Comparison of ENCODE assay signal across 25 mouse cellular contexts in the genomic region with DNA sequence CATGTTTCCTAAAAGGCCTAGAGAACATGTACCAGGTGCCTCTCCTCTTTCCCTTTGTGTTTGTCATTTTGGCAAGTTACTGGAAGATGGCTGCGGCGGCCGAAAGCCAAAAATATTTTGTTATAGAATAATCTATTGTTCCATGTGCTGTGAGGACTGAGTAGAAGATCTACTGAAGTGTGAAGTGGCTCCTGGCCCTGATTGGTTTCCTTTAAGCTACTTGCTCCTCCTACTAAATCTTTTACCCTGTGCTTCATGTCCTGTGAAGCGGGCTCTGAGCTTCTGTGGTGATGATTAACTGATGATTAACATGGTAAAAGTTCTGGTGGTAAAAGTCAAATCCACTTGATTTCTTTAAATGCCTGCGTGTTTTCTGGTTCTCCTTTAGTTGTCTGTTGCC. TPM values are rescaled to one million over a fixed set of nuclear protein-coding genes. Genes with fewer than 3 reads are reported as not detected.
DNase-seq lines count a peak whose midpoint lies in the region; ATAC-seq lines count a peak whose summit lies in the region.
"Had no signal": no experiment of that assay in that cellular context is flagged by ENCODE, and none has a peak within 500 bp of the region (broad histone marks: within the 10 kb centered on the region; RNA-seq: fewer than 3 reads in every experiment).

No protein-coding gene starts in this region.

- H3K4me1 ChIP-seq in kidney, embryonic 15.5 days = peaks cover 30% of the 10 kb centered on the region

- no peaks in the 10 kb centered on the region for H3K9me3 ChIP-seq in kidney, embryonic 15.5 days (replicated peaks)
- H3K9me3 ChIP-seq: embryonic facial prominence, embryonic 10.5 days; embryonic facial prominence, embryonic 13.5 days; forebrain, embryonic 12.5 days; forebrain, embryonic 15.5 days; G1E; heart, embryonic 10.5 days; heart, embryonic 13.5 days had no signal

- DNase-seq in kidney, adult 18-20 months = peak; percentile 38
- no peak for DNase-seq in kidney, postnatal 10 days
- DNase-seq in kidney, adult 9 months = peak; percentile 74
- DNase-seq in kidney, postnatal 36 days = peak; percentile 46 to 56
- DNase-seq in adrenal gland, postnatal 4 days (ENCODE audit: low spot score in 2 of 2) = no peak
- DNase-seq: cerebellum, adult 11-12 months; cerebellum, adult 8-10 months; cerebellum, postnatal 36 days; embryo, embryonic 11 days; gastrocnemius, postnatal 36 days; heart, adult 2 months had no signal

- H3K27ac ChIP-seq in kidney, embryonic 15.5 days = no peak overlapping the region
- H3K27ac ChIP-seq: embryonic facial prominence, embryonic 10.5 days; embryonic facial prominence, embryonic 13.5 days; forebrain, embryonic 12.5 days; forebrain, embryonic 15.5 days; heart, adult 2 months; heart, embryonic 10.5 days; heart, embryonic 13.5 days; hindbrain, embryonic 14.5 days; hindbrain, postnatal 0 days had no signal

- H3K4me2 ChIP-seq in kidney, embryonic 15.5 days = no peak overlapping the region
- H3K4me2 ChIP-seq: embryonic facial prominence, embryonic 13.5 days; forebrain, embryonic 12.5 days; forebrain, embryonic 15.5 days; heart, embryonic 13.5 days; hindbrain, embryonic 14.5 days had no signal

- no peak for ATAC-seq in kidney, embryonic 15.5 days (replicated peaks; ENCODE audit: low FRiP score)
- ATAC-seq: forebrain, embryonic 15.5 days; hindbrain, postnatal 0 days had no signal

- H3K4me3 ChIP-seq in kidney, embryonic 15.5 days (replicated peaks) = no peak overlapping the region
- H3K4me3 ChIP-seq: embryonic facial prominence, embryonic 10.5 days; embryonic facial prominence, embryonic 13.5 days; erythroblast, embryonic 14.5 days; forebrain, embryonic 12.5 days; forebrain, embryonic 15.5 days; heart, adult 2 months; heart, embryonic 10.5 days; heart, embryonic 13.5 days had no signal

- H3K27me3 ChIP-seq in kidney, embryonic 15.5 days = 0 out of 2 replicates have a peak, but pooled peaks cover 9% of the 10 kb centered on the region
- H3K27me3 ChIP-seq: embryonic facial prominence, embryonic 13.5 days; forebrain, embryonic 15.5 days had no signal

- no peaks in the 10 kb centered on the region for H3K36me3 ChIP-seq in kidney, embryonic 15.5 days
- H3K36me3 ChIP-seq: embryonic facial prominence, embryonic 10.5 days; embryonic facial prominence, embryonic 13.5 days; forebrain, embryonic 12.5 days; forebrain, embryonic 15.5 days; G1E; heart, embryonic 10.5 days; heart, embryonic 13.5 days had no signal

- H3K9ac ChIP-seq in kidney, embryonic 15.5 days = no peak overlapping the region
- H3K9ac ChIP-seq: embryonic facial prominence, embryonic 13.5 days; forebrain, embryonic 12.5 days; forebrain, embryonic 15.5 days; heart, embryonic 13.5 days; hindbrain, embryonic 14.5 days had no signal

- WGBS in kidney, embryonic 15.5 days = 85% methylated on average over 5 of the region's 5 CpGs

RNA-seq across cellular contexts. Expression of gene Ankrd35, which starts 3.0 kb away (rescaled TPM):
- polyA plus RNA-seq in kidney, embryonic 15.5 days (2015; fragmentation: Nextera tagmentation; extraction: Ambion mirVana) = 0.86 and 1.1 TPM in 2 replicates
- 1 to 10 TPM; 2.7 to 3.3 TPM for total RNA-seq in adrenal gland, postnatal 4 days (2021)
- total RNA-seq: G1E; granulocyte monocyte progenitor cell, adult 5-6 weeks had no signal
- polyA plus RNA-seq: erythroblast, embryonic 14.5 days; G1E had no signal

RNA-seq across cellular contexts. Expression of gene Itga10, which starts 21.5 kb away (rescaled TPM):
- 0.83 and 2.2 TPM in 2 replicates for polyA plus RNA-seq in kidney, embryonic 15.5 days (2015; fragmentation: Nextera tagmentation; extraction: Ambion mirVana)
- 1 to 10 TPM; 2.4 TPM for total RNA-seq in adrenal gland, postnatal 4 days (2021)
- polyA plus RNA-seq: erythroblast, embryonic 14.5 days had no signal

RNA-seq across cellular contexts. Expression of gene Pias3, which starts 29.3 kb away (rescaled TPM):
- 61.9 and 73.0 TPM in 2 replicates for polyA plus RNA-seq in kidney, embryonic 15.5 days (2015; fragmentation: Nextera tagmentation; extraction: Ambion mirVana)
- 10 to 100 TPM; 50.1 to 55.1 TPM for total RNA-seq in adrenal gland, postnatal 4 days (2021)

RNA-seq across cellular contexts. Expression of gene Gm42957, which starts 31.6 kb away (rescaled TPM):
- 0.09 and 0.17 TPM in 2 replicates for polyA plus RNA-seq in kidney, embryonic 15.5 days (2015; fragmentation: Nextera tagmentation; extraction: Ambion mirVana)
- total RNA-seq in adrenal gland, postnatal 4 days (2021) = under 1 TPM; 0.23 to 0.25 TPM
- total RNA-seq: gastrocnemius, adult 8-10 months; granulocyte monocyte progenitor cell, adult 5-6 weeks; hindbrain, postnatal 0 days had no signal
- polyA plus RNA-seq: adrenal gland, adult 2 months; forebrain, embryonic 12.5 days; hindbrain, postnatal 0 days had no signal

RNA-seq across cellular contexts. Expression of gene Pex11b, which starts 31.7 kb away (rescaled TPM):
- 54.9 and 56.8 TPM in 2 replicates for polyA plus RNA-seq in kidney, embryonic 15.5 days (2015; fragmentation: Nextera tagmentation; extraction: Ambion mirVana)
- 10 to 100 TPM; 53.7 to 61.7 TPM for total RNA-seq in adrenal gland, postnatal 4 days (2021)

Comparison
In these comparisons a context has a peak if more than half of its experiments do, and no peak if none do; other contexts are left out.
1. DNase-seq: peak in kidney, adult 18-20 months (single experiment), kidney, adult 9 months (single experiment) and kidney, postnatal 36 days (2 of 2); none in kidney, postnatal 10 days (single experiment) and adrenal gland, postnatal 4 days (0 of 2).